Mouse (Mus musculus): ENCODE measurements around the gene Mrpl1.

Mrpl1 gene

DNA sequence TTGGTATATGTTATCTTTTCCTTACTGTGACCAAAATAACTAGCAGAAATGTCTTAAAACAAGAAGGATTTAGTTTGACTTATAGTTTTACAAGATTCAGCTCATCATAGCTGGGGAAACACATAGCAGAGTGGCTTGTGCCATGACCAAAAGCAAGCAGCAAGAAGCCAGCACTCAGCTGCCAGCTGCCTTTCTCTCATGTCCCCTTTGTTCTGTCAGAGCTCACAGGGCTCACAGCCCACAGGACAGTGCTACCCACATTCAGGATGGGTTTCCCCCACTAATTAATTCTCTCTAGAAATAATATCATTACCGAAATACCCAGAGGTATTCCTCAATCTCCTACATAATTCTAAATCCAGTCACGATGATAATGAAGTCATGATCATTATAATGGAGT is 1.8 kb upstream of the Mrpl1 start:
- DNase-seq (ENCODE audit: low spot score), result no peak

DNA sequence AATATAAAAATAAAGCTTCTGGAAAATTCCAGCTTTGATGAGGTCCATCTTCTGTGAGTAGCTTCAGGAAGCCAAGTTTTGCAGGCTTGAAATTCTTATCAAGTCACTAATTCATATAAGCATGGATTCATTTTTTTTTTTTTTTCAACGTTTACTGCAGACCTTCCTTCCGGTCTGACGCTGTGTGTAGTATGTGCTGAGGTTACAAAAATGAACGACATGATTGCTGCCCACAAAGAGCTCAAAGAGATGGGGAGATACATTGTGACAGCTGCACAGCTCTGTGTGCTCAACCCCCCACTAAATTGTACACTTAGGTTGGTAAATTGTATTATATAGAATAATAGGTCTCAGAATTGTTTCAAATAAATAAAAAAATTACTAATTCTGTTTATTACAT is 750 bp upstream of the Mrpl1 start:
- DNase-seq (ENCODE audit: low spot score), result no peak

DNA sequence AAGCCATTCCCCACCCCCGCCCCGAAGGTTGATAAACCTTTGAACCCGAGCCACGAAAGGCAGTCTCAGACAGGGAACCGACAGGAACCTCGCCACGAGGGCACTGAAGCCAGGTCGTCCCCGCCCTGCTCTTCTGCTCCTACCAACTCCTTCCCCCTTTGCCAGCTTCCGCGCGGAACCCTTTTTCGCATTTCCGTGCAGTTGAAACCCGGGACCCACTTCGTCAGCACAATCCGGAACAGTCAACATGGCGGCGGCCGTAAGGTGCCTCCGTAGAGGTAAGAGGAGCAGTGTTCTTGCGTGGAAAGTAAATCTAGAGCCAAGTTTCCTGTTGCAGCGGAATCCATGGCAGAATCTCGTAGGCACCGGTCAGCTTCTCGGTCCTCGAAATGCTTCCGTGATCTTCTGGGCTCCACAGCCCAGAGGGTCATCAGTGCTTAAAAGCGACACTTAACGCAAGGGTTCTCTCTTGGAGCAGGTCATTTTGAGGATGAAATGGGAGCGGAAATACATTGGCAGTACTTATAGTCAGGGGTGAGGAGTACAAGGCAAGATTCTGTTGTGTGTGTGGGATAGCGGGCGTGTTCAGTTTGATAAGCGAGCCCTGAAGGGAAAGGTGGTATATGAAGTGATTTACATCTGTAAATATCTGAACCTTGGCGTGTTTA is 757 bp downstream of the Mrpl1 start:
- peak; percentile 88 for DNase-seq (ENCODE audit: low spot score)

DNA sequence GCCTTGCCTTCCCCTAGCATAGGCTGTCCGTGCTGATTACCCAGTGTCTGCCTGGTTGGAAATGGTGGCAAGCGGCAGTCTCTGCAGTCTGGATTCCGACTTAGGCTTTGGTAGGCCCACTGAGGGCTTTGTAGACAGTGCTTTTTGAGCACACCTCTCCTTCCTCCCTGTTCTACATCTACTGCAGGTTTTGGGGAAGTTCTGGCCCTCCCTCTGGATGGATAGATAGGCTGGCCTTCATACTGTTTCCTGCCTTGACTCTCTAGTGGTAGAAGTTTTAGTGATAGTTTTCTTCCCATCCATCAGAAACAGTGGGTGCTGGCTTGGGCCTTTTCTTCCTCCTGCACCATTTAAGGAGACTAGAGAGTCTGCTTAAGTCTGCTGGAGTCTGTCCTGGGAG is 9.4 kb downstream of the Mrpl1 start:
- no peak for DNase-seq (ENCODE audit: low spot score)

DNA sequence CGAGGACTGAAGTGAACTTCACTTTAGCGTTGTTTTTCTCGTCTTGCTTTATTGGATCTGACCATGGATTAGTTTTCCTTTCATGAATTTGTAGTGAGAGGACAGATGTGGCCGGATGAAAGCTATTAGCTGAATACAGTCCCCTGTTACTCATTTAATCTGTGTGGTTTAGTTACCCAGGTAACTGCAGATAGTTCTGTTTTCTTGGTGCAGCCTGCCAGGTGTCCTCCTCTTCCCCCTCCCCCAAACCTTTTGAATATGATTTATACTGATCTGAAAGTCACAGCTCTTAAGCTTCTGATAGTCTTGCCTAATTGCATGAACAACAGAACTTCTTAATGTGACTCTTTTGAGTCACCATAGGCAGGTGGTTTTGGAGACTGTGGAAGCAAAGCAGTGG is 10.2 kb downstream of the Mrpl1 start:
- no peak for DNase-seq (ENCODE audit: low spot score)

DNA sequence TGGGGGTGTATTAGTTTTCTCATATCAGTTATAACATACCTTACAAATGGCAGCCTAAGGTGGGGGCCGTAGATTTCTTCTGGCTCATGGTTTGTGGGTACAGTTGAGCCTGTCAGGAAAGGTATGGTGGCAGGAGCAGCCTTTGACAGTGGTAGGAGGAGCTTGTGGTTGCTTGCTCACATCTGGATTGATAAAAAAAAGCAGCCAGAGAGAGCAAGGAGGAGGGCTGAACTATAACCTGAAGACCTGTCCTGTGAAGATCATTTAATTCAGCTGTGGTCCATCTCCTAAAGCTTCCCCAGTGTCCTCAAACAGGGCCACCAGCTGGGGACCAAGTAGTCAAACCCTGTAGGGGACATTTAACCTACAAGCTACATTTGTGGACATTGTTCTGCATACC is 12.0 kb downstream of the Mrpl1 start:
- DNase-seq (ENCODE audit: low spot score), result no peak

DNA sequence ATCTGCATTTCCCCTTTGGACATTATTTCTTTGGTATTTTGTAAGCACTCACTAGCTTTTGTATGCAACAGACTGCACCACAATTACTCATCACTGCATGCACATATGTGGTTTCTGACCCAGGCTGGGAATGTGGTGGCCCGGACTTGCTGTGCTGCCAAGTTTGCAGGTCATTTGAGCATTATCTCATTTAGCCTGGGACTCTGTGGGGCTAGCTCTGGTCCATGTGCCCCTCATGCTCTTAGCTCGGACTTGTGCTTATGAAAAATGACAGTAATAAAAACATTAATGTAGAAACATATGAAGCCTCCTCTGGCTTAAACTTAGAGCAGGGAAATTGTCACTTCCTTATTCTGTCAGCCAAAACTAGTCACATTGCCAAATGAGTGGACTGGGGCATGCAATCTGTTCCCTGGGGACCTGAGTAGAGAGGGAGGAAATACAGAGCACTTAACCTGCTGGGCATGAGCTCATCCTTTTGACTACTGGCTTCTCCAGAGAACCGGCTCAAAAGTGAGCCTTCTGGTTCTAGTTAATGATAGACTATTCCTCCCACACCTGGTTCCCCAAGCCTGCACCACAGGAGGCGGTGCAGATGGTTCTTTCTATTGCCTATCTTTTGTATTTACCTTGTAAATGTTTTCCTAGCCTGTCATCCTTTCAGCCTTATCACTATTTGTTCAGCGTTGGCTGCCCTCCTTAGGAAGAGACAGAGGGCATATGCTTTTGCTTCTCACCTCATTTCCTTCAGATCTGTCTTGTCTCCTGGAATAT is 12.7 kb downstream of the Mrpl1 start:
- DNase-seq (ENCODE audit: low spot score), result peak; percentile 19

DNA sequence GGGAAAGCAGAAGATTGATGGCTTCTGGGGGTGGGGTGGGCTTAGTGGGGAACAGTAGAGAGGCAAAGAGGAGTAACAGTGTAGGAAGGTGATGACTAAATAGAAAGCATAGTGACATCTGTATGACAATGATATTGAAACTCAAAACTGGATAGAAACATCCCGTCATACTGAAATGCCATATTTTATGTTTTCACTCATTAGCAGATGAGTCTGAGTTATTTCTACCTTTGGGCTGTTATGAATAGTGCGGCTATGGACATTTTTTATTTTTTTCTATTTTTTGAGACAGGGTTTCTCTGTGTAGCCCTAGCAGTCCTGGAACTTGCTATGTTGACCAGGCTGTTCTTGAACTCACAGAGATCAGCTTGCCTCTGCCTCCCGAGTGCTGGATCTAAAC is 13.7 kb downstream of the Mrpl1 start:
- no peak for DNase-seq (ENCODE audit: low spot score)

DNA sequence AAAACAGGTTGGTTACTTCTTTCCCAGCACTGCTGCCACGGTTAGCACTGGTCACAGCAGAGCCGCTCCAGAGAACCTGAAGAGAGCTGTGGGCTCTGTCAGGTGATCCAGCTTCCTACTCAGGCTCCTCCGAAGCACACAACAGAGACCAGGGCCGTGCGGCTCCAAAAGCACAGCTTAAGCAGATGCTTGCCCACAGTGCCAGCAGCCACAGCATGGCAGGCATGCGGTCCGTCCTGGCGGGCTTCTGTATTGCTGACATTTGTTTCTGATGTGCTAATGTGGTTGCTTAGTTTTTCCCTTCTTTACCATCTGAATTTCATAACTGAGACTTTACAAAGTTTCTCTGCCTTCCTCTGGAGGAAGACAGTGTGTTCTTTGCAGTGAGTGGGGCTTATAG is 17.2 kb downstream of the Mrpl1 start:
- DNase-seq (ENCODE audit: low spot score), result no peak

DNA sequence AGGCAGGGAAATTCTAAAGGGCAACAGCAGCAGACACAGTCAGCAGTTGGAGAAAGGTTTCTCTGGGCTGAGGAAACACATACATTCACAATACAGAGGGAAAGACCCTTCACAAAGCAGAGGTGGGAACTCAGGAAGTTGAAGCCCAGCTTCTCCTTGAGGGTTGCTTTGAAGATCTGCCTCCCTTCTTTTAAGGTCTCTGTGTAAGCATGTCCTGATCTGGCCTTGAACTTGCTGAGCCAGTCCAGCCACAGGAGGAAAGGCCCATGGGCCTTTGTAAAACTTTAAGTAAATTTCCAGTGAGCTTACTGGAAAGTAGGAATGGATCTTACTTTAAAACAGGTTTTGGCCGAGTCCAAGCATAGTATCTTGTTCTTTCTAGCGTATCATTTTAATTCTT is 19.7 kb downstream of the Mrpl1 start:
- DNase-seq (ENCODE audit: low spot score), result no peak

DNA sequence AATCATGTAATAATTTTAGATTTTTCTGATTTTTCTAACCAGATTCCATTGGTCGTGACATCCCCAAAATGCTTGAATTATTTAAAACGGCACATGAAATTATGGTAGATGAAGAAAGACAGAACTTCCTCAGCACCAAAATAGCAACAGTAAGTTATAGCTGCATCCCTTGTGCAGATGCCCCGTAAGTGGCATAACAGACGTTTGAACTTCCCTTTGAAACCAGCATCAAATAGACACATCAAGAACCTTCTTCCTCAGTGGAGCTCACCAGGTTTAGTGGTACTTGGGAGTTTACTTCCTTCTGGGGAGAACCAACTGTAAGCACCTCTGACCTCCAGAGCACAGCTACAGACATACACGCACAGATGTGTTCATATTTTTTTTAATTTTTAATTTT is 29.5 kb downstream of the Mrpl1 start:
- no peak for DNase-seq (ENCODE audit: low spot score)

DNA sequence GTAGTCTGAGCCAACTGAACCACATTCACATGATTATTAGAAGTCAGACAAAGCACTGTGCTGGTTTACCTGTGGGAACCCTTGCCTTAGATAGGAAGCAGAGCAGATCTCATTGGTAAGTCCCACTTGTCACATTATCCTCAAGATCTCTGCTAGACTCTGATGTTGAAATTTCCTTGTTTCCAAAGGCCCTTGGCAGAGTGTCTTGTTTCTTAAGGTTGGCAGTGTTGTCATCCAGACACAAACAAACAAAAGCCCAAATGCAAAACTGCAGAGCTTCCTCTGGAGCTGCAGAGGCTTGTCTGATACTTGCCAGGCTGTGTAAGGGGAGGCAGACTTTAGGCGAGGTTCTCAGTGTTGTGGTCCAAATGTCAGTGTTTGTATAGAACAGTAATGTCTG is 31.6 kb downstream of the Mrpl1 start:
- no peak for DNase-seq (ENCODE audit: low spot score)

DNA sequence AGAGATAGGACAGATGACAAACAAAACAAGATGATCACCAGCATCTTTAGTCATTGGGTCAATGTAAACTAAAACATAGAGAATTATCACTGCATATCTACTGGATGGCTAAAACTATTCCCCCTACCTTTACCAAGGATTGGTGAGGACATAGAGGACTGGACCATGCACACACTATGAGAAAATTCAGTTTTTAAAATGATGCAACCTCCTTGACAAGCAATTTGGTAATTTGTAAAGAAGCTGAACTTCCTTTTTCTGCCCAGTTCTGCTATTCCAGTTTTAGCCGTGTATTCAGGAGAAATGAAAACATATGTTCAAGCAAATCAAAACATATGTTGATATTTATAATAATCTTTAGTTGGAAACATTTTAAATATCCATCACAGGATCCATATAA is 35.2 kb downstream of the Mrpl1 start:
- no peak for DNase-seq (ENCODE audit: low spot score)

DNA sequence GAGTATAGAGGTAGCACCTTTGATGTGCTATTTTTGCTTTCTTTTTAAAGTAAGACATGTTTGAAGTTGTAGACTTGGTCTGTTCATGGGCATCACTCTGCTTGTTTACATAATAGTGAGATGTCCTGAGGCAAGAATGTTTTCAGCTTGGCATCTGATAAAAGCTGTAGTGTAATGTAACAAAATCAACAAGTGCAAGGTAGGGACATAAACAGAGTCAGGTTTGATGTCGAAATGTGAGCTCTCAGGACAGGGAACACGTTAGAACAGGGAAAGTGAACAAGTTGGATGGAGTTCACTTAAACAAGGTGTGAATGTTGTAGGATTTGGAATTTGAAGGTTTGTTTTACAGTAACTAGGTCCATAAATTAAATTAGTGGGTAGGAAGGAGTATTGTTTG is 44.7 kb downstream of the Mrpl1 start:
- no peak for DNase-seq (ENCODE audit: low spot score)

DNA sequence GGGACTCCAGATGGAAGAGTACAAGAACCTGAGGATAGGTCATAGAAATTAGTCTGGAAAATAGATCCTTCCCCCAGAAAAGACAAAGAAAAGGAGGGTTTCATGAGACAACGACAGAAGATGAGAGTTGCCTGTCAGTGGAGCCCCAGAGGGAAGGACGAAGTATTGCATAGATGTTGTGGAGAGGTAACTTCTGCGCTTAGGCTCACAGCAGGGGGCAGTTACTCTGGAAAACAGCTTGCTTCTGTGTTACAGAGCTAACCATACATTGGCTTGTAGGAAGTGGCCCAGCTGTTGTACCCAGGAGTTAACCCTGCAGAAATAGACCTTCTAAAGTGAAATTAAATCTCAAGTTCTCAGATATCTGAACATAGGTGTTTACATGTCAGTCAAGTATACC is 45.9 kb downstream of the Mrpl1 start:
- no peak for DNase-seq (ENCODE audit: low spot score)

DNA sequence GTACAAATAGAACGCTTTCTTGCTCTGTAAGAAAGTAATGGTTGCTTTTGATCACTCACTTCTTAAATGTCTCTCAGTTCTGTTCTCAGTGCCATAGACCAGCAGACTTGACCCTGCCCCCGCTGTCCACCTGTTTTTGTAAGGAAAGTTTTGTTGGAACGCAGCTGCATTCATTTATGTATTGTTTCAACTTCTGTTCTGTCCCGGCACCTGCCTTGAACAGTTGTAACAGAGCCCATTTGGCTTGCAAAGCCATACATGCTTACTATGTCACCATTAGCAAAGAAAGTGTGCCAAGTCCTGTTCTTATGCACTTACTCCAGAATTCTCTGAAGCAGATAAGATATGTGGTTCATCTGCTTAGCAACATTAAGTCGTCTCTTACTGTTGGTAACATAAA is 48.9 kb downstream of the Mrpl1 start:
- no peak for DNase-seq (ENCODE audit: low spot score)

DNA sequence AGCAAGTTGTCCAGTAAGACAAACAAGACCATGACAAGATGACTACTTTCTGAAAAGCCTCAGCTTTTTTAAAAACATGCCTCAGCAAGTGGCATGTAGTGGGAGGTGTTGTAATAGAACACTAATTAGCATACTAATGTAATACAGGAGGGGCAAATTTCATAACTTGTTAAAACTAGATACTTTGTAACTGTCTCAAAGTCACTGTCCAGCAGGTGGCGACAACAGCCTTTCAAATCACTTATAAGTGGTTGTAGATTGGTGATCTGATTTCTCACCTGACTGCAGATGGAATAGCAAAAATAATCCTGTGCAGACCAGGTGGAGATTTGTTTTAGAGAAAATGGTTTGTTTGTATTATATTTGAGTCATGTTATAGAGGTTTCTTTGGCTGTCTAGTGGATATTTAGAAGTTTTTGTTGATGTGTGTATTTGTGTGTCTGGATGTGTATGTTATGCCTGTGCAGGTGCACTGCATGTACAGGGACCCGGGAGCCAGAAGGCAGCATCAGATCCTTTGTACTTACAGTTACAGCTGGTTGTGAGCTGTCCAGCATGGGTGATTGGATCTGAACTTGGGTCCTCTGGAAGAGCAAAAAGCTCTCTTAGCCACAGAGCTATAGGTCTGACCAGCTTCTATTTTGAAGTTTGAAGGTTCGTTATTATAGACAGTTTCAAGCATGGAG is 57.9 kb downstream of the Mrpl1 start:
- DNase-seq (ENCODE audit: low spot score), result no peak

DNA sequence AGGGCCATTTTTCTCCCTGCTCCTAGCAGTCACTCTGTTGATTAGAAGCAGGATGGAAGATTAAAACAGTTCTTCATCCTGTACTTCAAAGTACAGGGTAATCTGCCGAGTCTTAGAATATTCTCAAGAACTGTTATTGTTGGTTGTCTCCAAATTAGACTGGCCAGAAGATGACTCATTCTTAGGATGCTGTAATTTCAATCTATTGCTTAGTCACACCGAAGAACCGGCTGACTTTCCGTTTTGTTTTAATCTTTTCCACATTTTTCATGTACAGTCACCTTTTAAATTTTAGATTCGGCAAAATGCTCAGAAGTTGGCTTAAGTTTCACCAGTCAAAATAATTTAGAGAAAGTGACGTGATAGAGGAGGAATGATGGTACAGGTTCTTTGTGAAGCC is 61.8 kb downstream of the Mrpl1 start:
- no peak for DNase-seq (ENCODE audit: low spot score)

DNA sequence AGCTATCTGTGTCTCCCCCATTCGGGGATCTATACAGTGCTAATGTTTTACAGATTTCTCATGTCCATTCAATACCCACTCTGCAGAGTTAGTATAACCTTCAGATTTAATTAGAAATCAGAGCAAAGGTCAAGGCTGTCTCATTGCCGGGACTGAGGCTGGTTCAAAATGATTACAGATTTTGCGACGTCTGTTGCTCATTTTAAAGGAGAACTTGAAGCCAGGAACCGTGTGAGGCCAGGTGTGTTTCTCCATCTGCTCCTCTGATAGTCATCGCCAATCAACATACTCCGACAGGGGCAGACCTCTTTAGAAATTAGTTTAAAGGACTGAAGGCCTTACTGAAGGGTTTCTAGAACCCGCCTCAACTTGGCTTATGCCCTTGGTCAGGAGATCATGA is 96.5 kb downstream of the Mrpl1 start:
- no peak for DNase-seq (ENCODE audit: low spot score)

DNA sequence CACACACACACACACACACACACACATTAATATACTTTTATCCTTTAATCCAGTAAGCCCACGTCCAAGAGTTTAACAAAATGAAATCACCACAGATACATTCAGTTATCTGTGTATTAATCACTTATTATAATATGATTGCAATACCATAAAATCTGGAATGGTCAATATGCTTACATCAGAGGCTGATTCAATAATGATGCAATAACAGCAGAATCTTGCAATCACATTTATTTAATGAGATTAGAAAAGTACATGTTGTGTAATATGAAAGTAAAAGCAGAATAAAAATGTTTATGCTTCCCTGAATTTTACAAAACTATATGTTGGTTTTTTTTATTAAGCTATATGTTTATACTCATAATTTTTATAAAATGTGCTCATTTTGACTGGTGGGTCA is 97.0 kb downstream of the Mrpl1 start:
- no peak for DNase-seq (ENCODE audit: low spot score)

DNA sequence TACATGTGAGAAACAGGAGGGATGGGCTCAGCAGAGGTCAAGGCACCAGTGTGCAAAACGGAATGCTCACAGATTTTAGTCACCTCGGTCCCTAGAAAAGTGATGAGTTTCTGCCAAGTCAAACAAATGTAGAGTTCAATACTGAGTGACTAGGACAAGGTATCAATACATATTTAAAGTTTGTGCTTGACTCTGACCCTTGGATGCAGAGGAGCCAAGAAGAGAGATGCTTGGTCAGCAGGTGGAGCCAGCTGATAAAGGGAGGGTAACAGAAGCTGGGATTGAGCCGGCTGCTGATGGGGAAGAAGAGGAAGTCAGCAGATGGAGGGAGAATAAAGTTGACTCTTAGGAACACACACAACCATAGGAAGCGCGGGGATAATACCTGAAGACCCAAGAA is 97.5 kb downstream of the Mrpl1 start:
- no peak for DNase-seq (ENCODE audit: low spot score)

DNA sequence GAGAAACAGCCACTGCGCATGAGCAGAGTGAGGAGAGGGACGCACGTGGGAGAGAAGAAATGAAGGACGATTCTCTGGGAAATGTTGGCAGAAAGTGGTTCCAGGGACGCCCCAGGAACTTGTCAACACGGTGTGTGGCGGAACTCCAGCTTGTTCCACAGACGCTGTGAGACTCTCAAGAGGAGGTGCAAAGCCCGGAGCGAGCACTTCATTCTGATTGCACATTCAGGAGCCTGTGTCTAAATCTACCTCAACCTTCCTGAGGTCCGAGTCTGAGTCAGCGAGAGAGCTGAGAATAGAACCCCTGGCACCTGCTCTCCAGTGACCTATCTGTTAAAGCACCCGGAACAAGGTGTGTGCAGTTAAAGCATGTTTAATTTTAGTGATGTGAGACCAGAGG is 98.8 kb downstream of the Mrpl1 start:
- DNase-seq (ENCODE audit: low spot score), result no peak

DNA sequence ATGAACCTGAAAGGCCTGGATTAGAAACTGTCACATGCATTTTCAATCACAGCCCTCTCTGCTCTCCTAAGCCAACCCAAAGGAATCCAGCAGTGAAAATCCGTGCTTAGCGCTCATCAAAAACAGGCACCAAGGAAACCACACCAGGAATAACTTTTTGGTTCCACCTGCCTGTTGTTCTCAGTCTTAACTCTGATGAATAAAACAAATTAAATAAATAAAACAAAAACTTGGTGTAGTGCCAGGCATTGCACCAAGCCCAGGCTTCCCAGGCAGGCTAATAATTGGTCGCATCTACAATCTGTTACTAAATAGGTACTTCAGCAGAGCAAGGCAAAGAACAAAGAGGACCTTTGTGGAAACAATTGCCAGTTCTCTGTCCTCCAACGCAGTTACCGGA is 99.4 kb downstream of the Mrpl1 start:
- no peak for DNase-seq (ENCODE audit: low spot score)

DNA sequence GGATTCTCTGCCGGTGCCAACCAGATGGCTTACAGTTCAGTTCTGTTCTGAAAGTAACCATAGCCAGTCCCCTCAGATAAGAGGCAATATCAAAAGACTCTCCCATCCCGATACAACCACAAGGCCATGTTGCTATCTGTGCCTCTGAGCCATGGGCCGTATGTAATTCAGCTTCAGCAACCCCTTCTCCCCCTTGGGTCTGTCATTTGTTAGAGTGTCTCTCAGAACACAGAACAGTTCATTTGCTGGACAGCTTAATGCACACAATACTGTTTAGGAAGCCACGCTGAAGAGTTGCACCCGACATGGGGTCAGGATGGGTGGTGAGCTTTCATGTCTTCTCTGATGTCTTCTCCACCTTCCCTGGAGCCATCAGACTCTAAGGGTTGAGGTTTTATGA is 100.3 kb downstream of the Mrpl1 start:
- no peak for DNase-seq (ENCODE audit: low spot score)

Measured in spleen, adult 12 weeks (tissue).